Mouse (Mus musculus) fat pad, adult 2 months (tissue): ENCODE data around the gene Gm6268.

Source experiments
- DNase-seq: peaks from one replicate; pipeline ENCODE4 v3.0.0-alpha.2; 2011; ENCODE audit warnings: low read depth, low spot score; ENCODE audit errors: extremely low read depth

Gm6268 gene

DNA sequence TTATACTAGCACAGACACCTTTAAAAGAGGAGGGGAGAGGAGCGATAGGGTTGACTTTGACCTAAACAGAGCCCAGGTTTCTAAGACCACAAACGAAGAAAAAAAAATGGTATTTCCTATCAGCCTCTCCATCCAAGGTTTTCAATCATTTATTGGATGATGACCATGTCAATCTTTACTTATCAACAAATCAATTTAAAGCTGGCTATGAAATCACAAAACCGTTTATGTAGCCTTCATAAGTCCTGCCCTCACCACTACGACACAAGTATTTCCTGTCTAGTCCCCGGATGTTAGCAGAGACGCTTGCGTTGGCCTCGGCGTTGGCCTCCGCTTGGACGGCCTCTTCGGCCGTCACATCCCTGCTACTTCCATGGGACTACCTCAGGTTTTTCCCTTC, at the start of gene Gm6268:
TSS of gene Gm6268 (plus strand) at position 301 of the 400 bp plus-strand sequence.
- no peak for DNase-seq

- DNase-seq, result no peak
Observed at GRCm38 (mm10) chrX:36352446-36352845, 48.6 kb upstream of the Gm6268 start.

DNA sequence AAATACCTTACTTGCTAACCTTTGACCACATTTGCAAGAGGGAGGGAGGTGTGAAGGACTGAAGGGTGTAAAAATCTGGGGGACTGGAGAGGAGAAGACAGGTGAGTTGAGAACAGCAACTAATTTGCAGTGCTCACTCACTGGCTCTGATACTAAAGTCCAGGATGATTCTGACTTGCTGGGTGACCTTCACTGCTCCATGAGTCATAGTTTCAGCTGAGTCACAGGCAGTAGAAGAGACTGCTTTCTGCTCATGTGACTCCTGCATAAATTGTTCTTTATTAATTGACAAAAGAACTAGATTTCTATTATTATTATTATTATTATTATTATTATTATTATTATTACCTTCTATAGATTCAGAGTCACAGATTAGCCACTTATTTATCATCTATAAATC, 15.7 kb upstream of the Gm6268 start:
- no peak for DNase-seq

DNA sequence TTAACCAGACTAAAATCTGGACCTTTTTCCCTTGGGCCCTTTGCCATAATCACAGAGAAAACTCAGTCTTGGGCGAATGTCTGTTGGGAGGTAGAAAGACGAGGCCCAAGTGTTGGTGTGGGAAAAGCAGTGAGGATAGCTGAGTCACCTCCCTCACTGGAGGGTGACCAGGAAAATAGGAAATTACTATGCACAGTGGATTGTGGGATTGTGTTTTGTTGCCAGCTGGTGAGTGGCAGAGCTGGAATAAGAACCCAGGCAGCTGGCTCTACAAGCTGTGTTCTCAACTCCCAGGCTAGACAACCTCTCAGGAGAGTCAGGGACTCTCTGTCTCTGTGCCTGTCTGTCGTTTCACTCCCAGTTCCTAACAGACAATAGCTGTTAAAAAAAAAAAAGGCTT, 11.1 kb upstream of the Gm6268 start:
- no peak for DNase-seq

DNA sequence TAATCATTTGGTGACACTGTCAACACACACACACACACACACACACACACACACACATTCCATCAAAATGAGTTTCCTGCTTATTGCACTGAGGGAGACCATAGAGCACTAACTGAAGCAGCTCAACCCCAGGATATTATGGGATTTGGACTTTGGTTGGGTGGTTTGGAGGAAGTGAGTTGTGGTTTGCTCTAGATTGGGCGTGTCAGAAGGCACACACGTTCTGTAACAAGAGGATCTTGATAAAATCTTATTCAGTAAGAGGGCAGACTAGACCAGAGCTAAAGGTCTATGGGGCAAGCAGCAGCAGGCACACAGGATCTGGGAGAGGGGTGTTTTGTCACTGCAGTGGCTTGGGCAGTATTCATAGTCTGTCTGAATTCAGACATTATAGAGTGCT, 10.6 kb upstream of the Gm6268 start:
- no peak for DNase-seq

DNA sequence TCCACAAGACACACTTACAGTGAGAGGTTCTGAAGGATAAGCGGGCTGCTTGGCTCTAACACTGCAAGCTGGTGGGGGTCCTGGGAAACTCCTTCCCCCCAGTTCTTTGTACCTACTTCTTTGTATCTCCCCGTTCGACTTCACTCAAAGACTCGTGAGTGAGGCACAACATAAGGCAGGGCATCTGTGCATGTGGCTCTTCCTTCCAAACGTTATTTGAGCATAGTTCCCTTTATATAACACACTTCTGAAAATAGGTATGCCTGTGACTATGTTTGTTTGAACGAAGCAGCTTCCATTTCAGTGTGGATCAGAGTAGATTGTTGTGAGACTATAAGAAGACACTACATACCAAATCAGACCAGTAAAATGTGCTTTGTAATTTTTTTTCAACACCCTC, 8.4 kb upstream of the Gm6268 start:
- no peak for DNase-seq

DNA sequence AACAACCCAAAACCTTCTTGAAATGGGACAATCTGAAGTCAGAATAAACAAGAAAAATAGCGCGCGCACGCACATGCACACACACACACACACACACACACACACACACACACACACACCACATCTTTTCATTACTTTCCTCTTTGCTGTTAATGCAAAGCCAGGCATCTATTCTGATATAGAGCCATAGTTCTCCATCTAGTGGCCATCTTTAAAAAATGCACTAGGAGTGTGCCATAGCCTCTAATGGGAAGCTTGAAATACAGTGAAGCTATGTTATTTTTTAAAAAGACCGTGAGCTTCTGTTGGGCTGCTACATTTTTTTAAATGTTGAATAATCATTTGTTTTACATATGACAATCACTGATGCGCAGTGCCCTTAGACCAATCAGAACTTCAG, 7.8 kb upstream of the Gm6268 start:
- no peak for DNase-seq

DNA sequence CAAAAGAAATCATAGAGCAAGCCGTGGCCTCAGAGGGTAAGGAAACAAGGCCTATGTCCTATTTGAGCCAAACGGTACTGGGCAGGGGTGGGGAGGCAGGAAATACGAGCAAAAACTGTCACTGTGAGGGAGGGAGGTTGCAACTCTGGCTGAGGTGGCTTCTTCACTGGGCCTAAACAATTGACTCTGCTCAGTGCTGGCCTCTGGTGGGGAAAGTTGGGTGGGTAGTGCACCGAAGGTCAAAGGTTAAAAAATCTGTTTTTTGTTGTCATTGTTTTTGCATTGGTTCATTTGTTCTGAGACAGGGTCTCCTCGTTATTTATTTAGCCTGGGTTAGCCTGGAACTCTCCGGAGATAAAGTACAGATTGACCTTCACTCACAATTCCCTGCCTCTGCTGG, 1.2 kb downstream of the Gm6268 start:
- no peak for DNase-seq

DNA sequence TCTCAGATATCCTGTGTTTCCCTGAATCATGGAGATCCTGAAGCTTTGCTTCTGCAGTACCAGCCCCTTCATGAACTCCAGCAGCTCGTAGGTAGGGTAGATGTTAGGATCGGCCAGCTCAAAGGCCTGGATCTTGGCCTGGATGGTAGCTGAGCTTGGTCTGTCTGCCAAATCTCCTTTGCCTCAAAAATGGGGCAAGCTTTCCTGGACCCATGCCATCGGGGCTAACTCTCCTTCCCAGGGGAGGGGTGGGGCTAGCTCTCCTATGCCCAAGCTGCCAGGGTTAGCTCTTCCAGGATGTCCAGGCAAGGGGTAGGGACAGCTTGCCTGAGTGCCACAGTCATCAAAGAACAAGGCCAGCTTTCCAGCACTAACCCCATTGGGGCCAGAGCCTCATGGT, 18.1 kb downstream of the Gm6268 start:
- no peak for DNase-seq

DNA sequence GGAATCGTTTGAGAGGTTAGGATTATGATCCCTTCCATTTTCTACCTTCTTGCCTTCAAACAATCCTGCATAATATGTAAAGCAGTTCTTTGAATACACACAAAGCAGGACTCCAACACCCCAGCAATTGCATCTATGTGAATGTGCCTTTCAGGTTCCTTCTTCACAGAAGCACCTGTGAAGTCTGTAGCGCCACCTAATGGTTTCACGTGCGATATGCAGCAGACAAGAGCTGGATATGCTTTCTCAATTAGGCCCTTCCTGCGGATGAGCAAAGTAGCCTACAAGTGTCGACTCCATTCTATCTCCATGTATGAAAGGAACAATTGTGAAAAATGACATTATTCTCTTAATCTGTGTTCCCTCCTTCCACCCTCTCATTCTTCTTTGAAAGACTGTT, 33.9 kb downstream of the Gm6268 start:
- no peak for DNase-seq

DNA sequence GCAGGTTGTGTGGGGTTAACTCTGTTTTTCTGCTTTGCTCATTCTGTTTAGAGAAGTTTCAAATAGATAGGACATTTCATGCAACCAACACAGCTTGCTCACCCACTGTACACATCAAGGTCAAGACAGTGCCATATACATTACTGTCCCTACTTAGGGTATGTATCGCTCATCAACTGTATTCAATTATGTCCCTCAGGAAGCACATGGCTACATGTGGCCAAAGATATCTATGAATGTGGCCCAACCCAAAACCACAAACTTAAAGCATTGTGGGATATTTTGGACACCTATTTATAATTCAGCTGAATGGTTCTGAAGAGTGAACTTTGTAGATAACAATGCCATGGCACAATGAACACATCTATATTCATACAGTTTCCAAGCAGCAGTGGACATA, 36.9 kb downstream of the Gm6268 start:
- DNase-seq, result no peak
